Mouse (Mus musculus): ENCODE data around the gene Cadm2.

The Cadm2 gene

GRCm38 (mm10) chr16:67509079-67509478 is 111.6 kb downstream of the Cadm2 start:
- DNase-seq (ENCODE audit: low spot score in 2 of 2), result no peak

GRCm38 (mm10) chr16:67482542-67482941 is 138.2 kb downstream of the Cadm2 start:
- DNase-seq (ENCODE audit: low spot score in 2 of 2), result no peak

GRCm38 (mm10) chr16:67467041-67467440 is 153.7 kb downstream of the Cadm2 start:
- no peak for DNase-seq (ENCODE audit: low spot score in 2 of 2)

- no peak for DNase-seq (ENCODE audit: low spot score in 2 of 2)
These were observed 184.4 kb downstream of the Cadm2 start for GRCm38 (mm10) chr16:67436301-67436700.

GRCm38 (mm10) chr16:67425371-67425770 is 195.3 kb downstream of the Cadm2 start:
- DNase-seq (ENCODE audit: low spot score in 2 of 2), result no peak

- DNase-seq (ENCODE audit: low spot score in 2 of 2), result no peak
These were observed 209.8 kb downstream of the Cadm2 start for GRCm38 (mm10) chr16:67410926-67411325.

GRCm38 (mm10) chr16:67410482-67410881 is 210.2 kb downstream of the Cadm2 start:
- DNase-seq (ENCODE audit: low spot score in 2 of 2), result no peak

- DNase-seq (ENCODE audit: low spot score in 2 of 2), result no peak
These were observed 253.0 kb downstream of the Cadm2 start for GRCm38 (mm10) chr16:67367745-67368144.

GRCm38 (mm10) chr16:67348011-67348410 is 272.7 kb downstream of the Cadm2 start:
- no peak for DNase-seq (ENCODE audit: low spot score in 2 of 2)

GRCm38 (mm10) chr16:67347561-67347960 is 273.1 kb downstream of the Cadm2 start:
- DNase-seq (ENCODE audit: low spot score in 2 of 2), result no peak

GRCm38 (mm10) chr16:67346621-67347290 is 274.0 kb downstream of the Cadm2 start:
- DNase-seq (ENCODE audit: low spot score in 2 of 2), result no peak

- DNase-seq (ENCODE audit: low spot score in 2 of 2), result no peak
These were observed 276.5 kb downstream of the Cadm2 start for GRCm38 (mm10) chr16:67344194-67344593.

GRCm38 (mm10) chr16:67311033-67311432 is 309.7 kb downstream of the Cadm2 start:
- DNase-seq (ENCODE audit: low spot score in 2 of 2), result peak in 1 of 2 experiments; percentile 59

- DNase-seq (ENCODE audit: low spot score in 2 of 2), result no peak
These were observed 336.0 kb downstream of the Cadm2 start for GRCm38 (mm10) chr16:67284664-67285063.

GRCm38 (mm10) chr16:67243598-67243997 is 377.1 kb downstream of the Cadm2 start:
- no peak for DNase-seq (ENCODE audit: low spot score in 2 of 2)

- DNase-seq (ENCODE audit: low spot score in 2 of 2), result no peak
These were observed 385.8 kb downstream of the Cadm2 start for GRCm38 (mm10) chr16:67234862-67235261.

GRCm38 (mm10) chr16:67226696-67227095 is 394.0 kb downstream of the Cadm2 start:
- DNase-seq (ENCODE audit: low spot score in 2 of 2), result no peak

GRCm38 (mm10) chr16:67203329-67203728 is 417.4 kb downstream of the Cadm2 start:
- DNase-seq (ENCODE audit: low spot score in 2 of 2), result no peak

GRCm38 (mm10) chr16:67192852-67193415 is 427.8 kb downstream of the Cadm2 start:
- DNase-seq (ENCODE audit: low spot score in 2 of 2), result no peak

GRCm38 (mm10) chr16:67192395-67192794 is 428.3 kb downstream of the Cadm2 start:
- no peak for DNase-seq (ENCODE audit: low spot score in 2 of 2)

- no peak for DNase-seq (ENCODE audit: low spot score in 2 of 2)
These were observed 434.4 kb downstream of the Cadm2 start for GRCm38 (mm10) chr16:67186322-67186721.

- DNase-seq (ENCODE audit: low spot score in 2 of 2), result no peak
These were observed 437.8 kb downstream of the Cadm2 start for GRCm38 (mm10) chr16:67182958-67183357.

- no peak for DNase-seq (ENCODE audit: low spot score in 2 of 2)
These were observed 445.3 kb downstream of the Cadm2 start for GRCm38 (mm10) chr16:67175386-67175785.

Measured in frontal cortex, postnatal 36 days (tissue).